In the genomic region with DNA sequence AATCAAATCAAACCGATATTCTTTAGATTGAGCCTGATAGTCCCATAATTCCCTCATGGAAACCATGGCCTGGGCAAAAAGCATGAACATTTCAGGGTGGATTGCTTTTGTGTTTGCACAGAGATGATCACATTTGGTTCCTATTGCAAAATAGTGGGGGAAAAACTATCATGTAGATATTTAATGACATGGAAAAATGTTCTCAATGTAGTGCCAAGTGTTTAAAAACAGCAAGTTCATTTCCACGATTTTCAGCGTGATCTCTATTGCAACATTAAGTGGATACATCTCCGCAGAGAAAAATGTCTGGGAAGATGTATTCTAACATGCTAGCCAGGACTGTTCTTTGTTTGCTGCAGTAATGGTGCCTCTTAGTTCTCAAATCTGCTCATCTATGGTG, we compare ENCODE assay signal across 20 mouse cellular contexts.
DNase-seq lines count a peak whose midpoint lies in the region; ATAC-seq and TF ChIP-seq lines count a peak whose summit lies in the region.
"Had no signal": no experiment of that assay in that cellular context is flagged by ENCODE, and none has a peak within 500 bp of the region (broad histone marks: within the 10 kb centered on the region; RNA-seq: fewer than 3 reads in every experiment).

No protein-coding gene starts in this region.

- H3K36me3 ChIP-seq in lung, postnatal 0 days (ENCODE audit: insufficient read depth, low read length) = no peaks in the 10 kb centered on the region
- no peaks in the 10 kb centered on the region for H3K36me3 ChIP-seq in embryonic facial prominence, embryonic 15.5 days
- H3K36me3 ChIP-seq: embryonic facial prominence, embryonic 13.5 days; forebrain, embryonic 10.5 days; forebrain, embryonic 12.5 days had no signal

- H3K4me2 ChIP-seq in lung, postnatal 0 days (replicated peaks; ENCODE audit: low read depth, low read length) = no peak overlapping the region
- H3K4me2 ChIP-seq in embryonic facial prominence, embryonic 15.5 days (replicated peaks) = no peak overlapping the region
- H3K4me2 ChIP-seq: embryonic facial prominence, embryonic 13.5 days; forebrain, embryonic 12.5 days had no signal

- no peak for DNase-seq in layer of hippocampus, adult 2 months (ENCODE audit: low spot score in 2 of 2)
- no peak for DNase-seq in layer of hippocampus, adult 11-12 months (ENCODE audit: low spot score)
- peak; percentile 80 for DNase-seq in lung, postnatal 0 days (ENCODE audit: low spot score)
- no peak for DNase-seq in lung, postnatal 36 days
- no peak for DNase-seq in cerebellum, adult 9-10 months
- DNase-seq: adrenal gland, adult 2 months; adrenal gland, postnatal 10 days; adrenal gland, postnatal 25 days; cerebellum, adult 11 months; cerebellum, adult 18-20 months; cerebellum, adult 8-10 months; cerebellum, postnatal 10 days; cerebellum, postnatal 25 days had no signal

- ATAC-seq in lung, postnatal 0 days = peak; percentile 25
- ATAC-seq in embryonic facial prominence, embryonic 15.5 days (ENCODE audit: insufficient number of reproducible peaks, low FRiP score, low TSS enrichment, low read depth) = no peak
- ATAC-seq: forebrain, embryonic 14.5 days; forebrain, embryonic 16.5 days had no signal

- no peak for TF ChIP-seq CTCF in layer of hippocampus, adult 2 months (conservative IDR thresholded peaks at IDR 0.05)
- no peak for TF ChIP-seq CTCF in lung, postnatal 0 days (IDR thresholded peaks at IDR 0.05)

- H3K9ac ChIP-seq in lung, postnatal 0 days (replicated peaks; ENCODE audit: low read depth) = no peak overlapping the region
- no peak overlapping the region for H3K9ac ChIP-seq in embryonic facial prominence, embryonic 15.5 days
- H3K9ac ChIP-seq: embryonic facial prominence, embryonic 13.5 days; forebrain, embryonic 12.5 days had no signal

- peak overlapping the region; percentile 32; the same call in 1 of the 2 replicates for H3K27ac ChIP-seq in layer of hippocampus, adult 2 months
- H3K27ac ChIP-seq in lung, postnatal 0 days (ENCODE audit: low read length) = no peak overlapping the region
- peak overlapping the region; percentile 61; the same call in 1 of the 2 replicates for H3K27ac ChIP-seq in embryonic facial prominence, embryonic 15.5 days (replicated peaks)
- H3K27ac ChIP-seq: embryonic facial prominence, embryonic 13.5 days; forebrain, embryonic 10.5 days; forebrain, embryonic 12.5 days had no signal

- no peak overlapping the region for H3K4me3 ChIP-seq in layer of hippocampus, adult 2 months
- no peak overlapping the region for H3K4me3 ChIP-seq in lung, postnatal 0 days (ENCODE audit: low read depth, low read length)
- H3K4me3 ChIP-seq in embryonic facial prominence, embryonic 15.5 days (replicated peaks) = no peak overlapping the region
- H3K4me3 ChIP-seq: embryonic facial prominence, embryonic 13.5 days; erythroblast, embryonic 14.5 days; forebrain, embryonic 10.5 days; forebrain, embryonic 12.5 days had no signal

- H3K4me1 ChIP-seq in lung, postnatal 0 days (ENCODE audit: insufficient read depth, low read depth, low read length) = no peaks in the 10 kb centered on the region
- peaks cover 22% of the 10 kb centered on the region for H3K4me1 ChIP-seq in embryonic facial prominence, embryonic 15.5 days

- H3K9me3 ChIP-seq in lung, postnatal 0 days (ENCODE audit: low read length) = no peaks in the 10 kb centered on the region
- no peaks in the 10 kb centered on the region for H3K9me3 ChIP-seq in embryonic facial prominence, embryonic 15.5 days (replicated peaks)
- H3K9me3 ChIP-seq: embryonic facial prominence, embryonic 13.5 days had no signal

- H3K27me3 ChIP-seq in lung, postnatal 0 days (replicated peaks; ENCODE audit: insufficient read depth, low read length) = no peaks in the 10 kb centered on the region
- H3K27me3 ChIP-seq in embryonic facial prominence, embryonic 15.5 days = no peaks in the 10 kb centered on the region
- H3K27me3 ChIP-seq: embryonic facial prominence, embryonic 13.5 days; forebrain, embryonic 12.5 days had no signal

- peak; percentile 77 for TF ChIP-seq EP300 in lung, postnatal 0 days (IDR thresholded peaks at IDR 0.05)

- WGBS in lung, postnatal 0 days = 65% methylated on average over 4 of the region's 4 CpGs
- WGBS in embryonic facial prominence, embryonic 15.5 days = 58% methylated on average over 4 of the region's 4 CpGs
